Mouse (Mus musculus) urinary bladder, adult 18-20 months (tissue): ENCODE results near the gene Adgrl1.

Source experiments
- DNase-seq, 2 experiments: peaks; one replicate each; pipeline ENCODE4 v3.0.0; 2022; ENCODE audit warnings: low spot score in 2 of 2, mixed read lengths in 2 of 2

Gene Adgrl1

DNA sequence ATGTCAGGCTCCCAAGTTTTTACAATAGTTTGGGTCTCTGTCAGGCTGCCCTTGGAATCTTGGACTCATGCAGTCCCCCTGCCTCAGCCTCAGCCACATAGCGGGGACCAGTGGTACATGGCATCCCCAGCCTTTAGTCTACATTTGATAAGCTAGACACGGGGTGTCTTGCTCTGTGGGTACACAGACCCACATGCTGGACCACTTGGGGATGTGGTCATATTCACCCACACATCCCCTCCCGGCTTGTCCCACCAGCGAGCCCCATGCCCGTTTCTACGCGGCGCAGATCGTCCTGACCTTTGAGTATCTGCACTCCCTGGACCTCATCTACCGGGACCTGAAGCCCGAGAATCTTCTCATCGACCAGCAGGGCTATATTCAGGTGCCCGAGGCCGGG lies 90.3 kb downstream of the Adgrl1 start:
- DNase-seq = no peak
